Mouse (Mus musculus) cerebellum, adult 18-20 months (tissue): ENCODE data around the gene Furin.

Experiments used
- DNase-seq, 2 experiments: peaks; one replicate each; pipeline ENCODE4 v3.0.0; 2021

The Furin gene

GRCm38 (mm10) chr7:80339793-80340628 lies 65.2 kb downstream of the Furin start:
- DNase-seq = peak; percentile 99 to 100

DNA sequence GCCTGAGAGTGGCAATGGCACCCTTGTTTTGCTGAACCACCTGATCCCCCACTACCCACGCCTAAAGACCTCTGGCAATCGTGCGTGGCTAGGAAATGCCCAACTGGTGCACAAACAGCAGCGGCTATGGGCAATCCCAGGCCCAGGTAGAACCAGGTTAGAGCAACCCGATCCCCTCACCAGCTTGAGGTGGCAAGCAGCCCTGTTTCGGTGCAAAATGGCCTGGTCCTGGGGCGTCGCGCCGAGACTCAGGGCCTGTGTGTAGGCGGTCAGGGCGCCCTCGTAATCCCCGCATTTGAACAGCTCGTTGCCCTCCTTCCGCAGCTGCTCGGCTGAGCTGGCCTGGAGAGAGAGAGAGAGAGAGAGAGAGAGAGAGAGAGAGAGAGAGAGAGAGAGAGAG lies 65.9 kb downstream of the Furin start:
- peak; percentile 44 to 60 for DNase-seq
